ENCODE assay signal across 38 mouse cellular contexts in the genomic region with DNA sequence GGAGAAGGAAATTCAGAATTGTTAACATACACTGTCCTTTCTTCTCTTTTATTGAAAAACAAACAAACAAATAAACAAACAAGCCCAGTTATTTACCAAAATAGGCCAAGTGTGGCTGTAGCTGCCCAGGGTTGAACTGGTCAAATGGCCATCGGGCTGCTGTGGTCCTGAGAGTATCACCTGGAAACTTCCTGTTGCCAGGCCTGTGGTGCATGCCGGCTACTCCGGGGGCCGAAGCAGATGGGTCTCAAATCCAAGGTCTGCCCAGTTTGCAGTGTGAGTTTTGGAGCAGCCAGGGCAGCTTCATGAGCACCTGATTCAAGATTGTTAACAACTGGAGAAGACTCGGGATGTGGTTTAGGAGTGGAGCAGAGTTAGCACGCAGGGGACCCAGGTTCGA. TPM values are rescaled to one million over a fixed set of nuclear protein-coding genes. Genes with fewer than 3 reads are reported as not detected.
"Had no signal": no experiment of that assay in that cellular context is flagged by ENCODE, and none has a peak within 500 bp of the region (broad histone marks: within the 10 kb centered on the region; RNA-seq: fewer than 3 reads in every experiment).

No protein-coding gene starts in this region.

- H3K4me2 ChIP-seq: limb, embryonic 12.5 days; limb, embryonic 13.5 days; limb, embryonic 15.5 days; liver, embryonic 11.5 days; liver, embryonic 12.5 days; liver, embryonic 13.5 days; liver, embryonic 15.5 days; lung, embryonic 14.5 days; lung, embryonic 15.5 days; midbrain, embryonic 12.5 days; midbrain, embryonic 13.5 days; midbrain, embryonic 15.5 days; neural tube, embryonic 12.5 days had no signal

- H3K4me3 ChIP-seq: left cerebral cortex, adult 2 months; limb, embryonic 10.5 days; limb, embryonic 12.5 days; limb, embryonic 13.5 days; limb, embryonic 15.5 days; liver, embryonic 12.5 days; liver, embryonic 13.5 days; liver, embryonic 15.5 days; lung, embryonic 15.5 days; megakaryocyte, embryonic 14.5 days; midbrain, embryonic 10.5 days; midbrain, embryonic 12.5 days; midbrain, embryonic 13.5 days; midbrain, embryonic 15.5 days; myocyte; neural tube, embryonic 12.5 days had no signal

- H3K4me1 ChIP-seq: liver, embryonic 12.5 days; midbrain, embryonic 12.5 days; midbrain, embryonic 13.5 days; midbrain, embryonic 15.5 days; neural tube, embryonic 12.5 days had no signal

- H3K27me3 ChIP-seq: limb, embryonic 12.5 days; limb, embryonic 13.5 days; limb, embryonic 15.5 days; midbrain, embryonic 12.5 days; midbrain, embryonic 13.5 days; midbrain, embryonic 15.5 days; neural tube, embryonic 12.5 days had no signal

- H3K9ac ChIP-seq: limb, embryonic 12.5 days; limb, embryonic 13.5 days; limb, embryonic 15.5 days; liver, embryonic 12.5 days; liver, embryonic 13.5 days; liver, embryonic 14.5 days; liver, embryonic 15.5 days; liver, postnatal 0 days; lung, embryonic 14.5 days; lung, embryonic 15.5 days; midbrain, embryonic 12.5 days; midbrain, embryonic 13.5 days; midbrain, embryonic 15.5 days; neural tube, embryonic 12.5 days had no signal

- DNase-seq: liver; liver, embryonic 13.5 days; liver, postnatal 0 days; lung, adult 18-20 months; lung, adult 2 months; lung, postnatal 10 days; lung, postnatal 14 days; lung, postnatal 36 days had no signal

- H3K9me3 ChIP-seq: limb, embryonic 10.5 days; limb, embryonic 12.5 days; limb, embryonic 13.5 days; limb, embryonic 15.5 days; liver, embryonic 12.5 days; liver, embryonic 13.5 days; liver, embryonic 15.5 days; lung, embryonic 15.5 days; midbrain, embryonic 10.5 days; midbrain, embryonic 12.5 days; midbrain, embryonic 13.5 days; midbrain, embryonic 15.5 days; neural tube, embryonic 12.5 days had no signal

- H3K27ac ChIP-seq: left cerebral cortex, adult 2 months; limb, embryonic 10.5 days; limb, embryonic 12.5 days; limb, embryonic 13.5 days; limb, embryonic 15.5 days; liver, embryonic 12.5 days; liver, embryonic 13.5 days; liver, embryonic 14.5 days; liver, embryonic 15.5 days; lung, embryonic 15.5 days; macrophage; midbrain, embryonic 10.5 days; midbrain, embryonic 12.5 days; midbrain, embryonic 13.5 days; midbrain, embryonic 15.5 days; neural tube, embryonic 12.5 days had no signal

- H3K36me3 ChIP-seq: limb, embryonic 10.5 days; limb, embryonic 12.5 days; limb, embryonic 13.5 days; limb, embryonic 15.5 days; liver, embryonic 12.5 days; liver, embryonic 13.5 days; liver, embryonic 15.5 days; lung, embryonic 15.5 days; midbrain, embryonic 10.5 days; midbrain, embryonic 12.5 days; midbrain, embryonic 13.5 days; midbrain, embryonic 15.5 days; neural tube, embryonic 12.5 days had no signal

- ATAC-seq: liver, embryonic 12.5 days; liver, postnatal 0 days; lung, postnatal 0 days; midbrain, embryonic 13.5 days; midbrain, embryonic 15.5 days; midbrain, embryonic 16.5 days had no signal

RNA-seq across cellular contexts. Expression of gene Aknad1, which starts 26.0 kb away (rescaled TPM):
- total RNA-seq: left cerebral cortex, adult 2 months; left cerebral cortex, adult 8-10 months; left cerebral cortex, postnatal 25 days; left cerebral cortex, postnatal 36 days; left cerebral cortex, postnatal 4 days; liver, adult 2 months; megakaryocyte progenitor cell, adult 5-6 weeks; monocyte, adult 5-6 weeks had no signal
- polyA plus RNA-seq: liver, adult 2 months; lung, embryonic 16.5 days; macrophage; midbrain, embryonic 10.5 days; midbrain, embryonic 13.5 days; midbrain, embryonic 14.5 days; midbrain, embryonic 15.5 days; midbrain, embryonic 16.5 days had no signal
